Mouse (Mus musculus): ENCODE results near the gene Ccdc162.

GRCm38 (mm10) chr10:41571065-41571464, 145.4 kb downstream of the Ccdc162 start:
- no peak for TF ChIP-seq MAFK (IDR thresholded peaks at IDR 0.05; ENCODE audit: insufficient read depth, low read depth, low read length)
- TF ChIP-seq CHD2 (IDR thresholded peaks at IDR 0.05; ENCODE audit: low read depth, low read length): no peak
- no peak for TF ChIP-seq HCFC1 (IDR thresholded peaks at IDR 0.05; ENCODE audit: borderline replicate concordance, insufficient read depth, low read length)
- TF ChIP-seq ZC3H11A (IDR thresholded peaks at IDR 0.05; ENCODE audit: borderline replicate concordance, low read depth, low read length): no peak

All from ES-E14 (cell line).